Mouse (Mus musculus) liver, embryonic 14.5 days (tissue): ENCODE data around the gene Mars.

Experiments
- CTCF ChIP-seq: IDR thresholded peaks from 2 replicates; pipeline ENCODE4 v1.5.1; 2016; ENCODE audit warnings: antibody characterized with exemption, low read depth, control low read depth
- EP300 ChIP-seq: IDR thresholded peaks from 2 replicates; pipeline ENCODE4 v1.6.1; 2016; ENCODE audit warnings: antibody characterized with exemption, low read depth

GRCm38 (mm10) chr10:127322178-127322577 is 10.6 kb upstream of the Mars start:
- TF ChIP-seq CTCF (no peak), EP300 (no peak)
